Mouse (Mus musculus): ENCODE results near the gene Prkag2.

Prkag2 gene

DNA sequence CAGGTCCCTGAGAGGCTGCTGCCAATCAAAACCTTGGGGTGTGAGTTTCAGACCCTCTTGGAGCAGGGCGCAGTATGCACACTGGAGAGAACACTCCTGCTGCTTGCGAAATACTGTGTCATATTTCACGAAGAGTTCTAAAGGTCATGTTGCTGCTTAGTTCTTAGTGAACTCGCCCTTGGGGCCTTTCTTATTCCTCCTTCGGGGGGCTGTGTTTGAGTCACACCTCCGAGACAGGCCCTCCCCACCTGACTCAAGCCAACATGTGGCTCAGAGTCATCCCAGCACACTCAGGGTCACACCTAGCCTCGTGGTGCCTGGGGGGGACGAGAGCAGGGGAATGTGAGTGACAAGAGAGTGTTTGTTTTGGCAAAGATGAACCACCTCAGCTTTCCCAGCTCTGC, 99.0 kb downstream of the Prkag2 start:
- DNase-seq (ENCODE audit: low read depth, low spot score) = peak; percentile 46

GRCm38 (mm10) chr5:24999351-24999750, 101.1 kb downstream of the Prkag2 start:
- DNase-seq (ENCODE audit: low read depth, low spot score) = no peak

DNA sequence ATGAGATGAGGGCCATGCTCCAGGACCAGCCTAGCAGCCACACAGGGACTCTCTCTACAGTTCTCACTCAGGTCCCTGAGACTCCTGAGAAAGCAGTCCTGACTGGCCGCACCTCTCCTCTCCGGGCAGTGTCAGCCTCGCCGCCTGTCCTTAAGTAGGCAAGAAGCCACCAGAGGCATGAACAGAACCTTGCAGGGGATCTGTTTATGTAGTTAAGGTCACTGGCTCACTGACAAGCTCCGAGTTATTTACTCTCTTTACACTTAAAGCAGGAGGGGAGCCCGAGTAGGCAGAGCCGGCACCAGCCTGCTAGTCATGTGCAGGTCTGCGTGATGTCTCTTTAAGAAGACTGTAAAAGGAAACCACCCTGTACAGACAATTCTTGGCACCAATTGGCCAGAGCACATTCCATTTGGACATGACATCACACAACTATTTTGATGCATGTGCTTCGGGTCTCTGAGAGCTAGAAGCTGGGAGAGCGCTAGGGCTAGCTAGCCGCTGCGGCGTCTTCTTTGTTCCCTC, 104.8 kb downstream of the Prkag2 start:
- DNase-seq (ENCODE audit: low read depth, low spot score) = peak; percentile 66

- DNase-seq (ENCODE audit: low read depth, low spot score) = no peak
These were observed 107.3 kb downstream of the Prkag2 start for GRCm38 (mm10) chr5:24993190-24993589.

DNA sequence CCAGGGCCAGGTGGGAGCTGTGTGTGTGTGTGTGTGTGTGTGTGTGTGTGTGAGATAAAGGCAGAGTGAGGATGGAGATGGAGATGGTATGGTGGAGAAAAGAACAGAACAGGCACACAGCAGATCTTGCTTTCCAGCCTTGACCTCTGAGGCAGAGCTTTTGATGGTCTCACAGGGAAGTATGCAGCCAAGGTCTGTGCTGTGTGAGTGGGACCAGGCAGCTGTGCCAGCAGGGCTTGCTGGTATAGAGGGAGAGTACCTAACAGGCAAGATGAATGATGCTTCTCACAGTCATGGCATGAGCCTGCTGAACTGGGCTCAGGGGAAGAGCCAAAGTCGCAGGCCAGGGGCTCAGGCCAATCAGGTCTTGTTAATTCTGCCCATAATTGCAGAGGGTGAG, 108.9 kb downstream of the Prkag2 start:
- DNase-seq (ENCODE audit: low read depth, low spot score) = no peak

GRCm38 (mm10) chr5:24990460-24990859, 110.0 kb downstream of the Prkag2 start:
- no peak for DNase-seq (ENCODE audit: low read depth, low spot score)

DNA sequence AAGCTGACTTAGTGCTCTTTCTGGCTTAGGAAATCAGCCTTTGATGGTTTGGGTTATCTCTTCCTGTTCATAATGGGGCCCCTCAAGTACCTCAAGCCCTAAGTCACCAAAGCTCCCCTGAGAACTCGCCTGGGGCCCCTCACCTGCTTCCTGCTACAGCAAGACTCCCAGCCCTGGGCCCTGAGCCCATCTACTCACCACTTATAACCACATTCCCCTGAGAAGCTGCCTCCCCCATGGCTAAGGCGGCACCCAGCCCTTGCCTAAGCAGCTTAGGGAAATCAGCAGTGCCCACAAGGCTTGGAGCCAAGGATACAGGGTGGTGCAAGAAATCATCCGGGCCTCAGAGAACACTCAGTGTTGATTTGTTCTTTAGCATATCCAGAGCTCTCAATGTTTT, 110.8 kb downstream of the Prkag2 start:
- DNase-seq (ENCODE audit: low read depth, low spot score) = no peak

- DNase-seq (ENCODE audit: low read depth, low spot score) = no peak
These were observed 113.5 kb downstream of the Prkag2 start for GRCm38 (mm10) chr5:24986956-24987355.

DNA sequence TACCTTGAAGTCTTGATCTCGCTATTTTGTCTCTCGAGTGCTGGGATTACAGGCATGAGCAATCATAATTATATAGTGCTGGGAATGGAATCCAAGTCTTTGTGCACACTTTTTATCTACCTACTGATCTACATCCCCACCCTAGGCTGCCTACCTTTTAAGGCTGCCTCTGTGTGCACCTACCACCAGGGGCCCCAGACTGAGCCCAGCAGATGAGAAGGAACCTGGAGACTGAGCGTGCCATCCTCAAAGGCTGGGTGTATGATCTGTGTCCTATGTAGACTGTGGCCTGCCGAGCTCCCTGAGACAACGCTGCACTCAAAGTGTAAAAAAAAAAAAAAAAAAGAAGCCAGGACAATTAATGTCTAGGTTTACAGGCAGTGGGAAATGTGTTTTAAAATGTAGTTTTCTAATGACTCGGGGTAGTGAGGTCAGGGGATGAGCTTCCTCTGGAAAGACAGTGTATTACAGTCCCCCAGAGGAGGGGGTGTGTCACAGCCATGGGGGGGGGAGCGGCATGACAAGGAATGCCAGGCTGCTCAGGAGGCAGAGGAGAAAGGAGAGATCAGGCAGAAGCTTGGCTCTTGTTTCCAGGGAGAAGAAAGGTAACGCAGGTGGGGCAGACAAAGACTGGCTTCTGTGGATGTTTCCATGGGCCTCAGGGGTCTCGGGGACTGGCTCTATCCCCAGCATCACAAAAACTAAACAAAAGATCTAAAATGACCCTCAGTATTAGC, 114.1 kb downstream of the Prkag2 start:
- no peak for DNase-seq (ENCODE audit: low read depth, low spot score)

- DNase-seq (ENCODE audit: low read depth, low spot score) = no peak
These were observed 114.8 kb downstream of the Prkag2 start for GRCm38 (mm10) chr5:24985434-24986176.

DNA sequence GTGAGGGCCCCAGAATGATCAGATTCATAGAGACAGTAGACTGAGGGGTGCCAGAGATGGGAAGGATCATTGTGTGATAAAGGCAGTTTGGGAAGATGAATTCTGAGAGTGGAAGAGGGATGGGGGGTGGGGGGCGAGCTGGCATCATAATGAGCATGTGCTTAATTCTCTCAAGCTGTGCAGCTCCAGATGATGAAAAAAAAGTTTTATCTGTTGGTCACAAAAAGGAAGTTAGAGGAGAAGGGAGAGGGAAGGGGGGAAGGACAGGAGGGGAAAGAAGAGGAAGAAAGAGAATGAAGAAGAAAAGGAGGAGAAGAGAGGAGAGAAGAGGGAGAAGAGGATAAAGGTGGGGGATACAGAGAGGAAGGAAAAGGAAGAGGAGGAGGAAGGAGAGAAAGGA, 116.3 kb downstream of the Prkag2 start:
- no peak for DNase-seq (ENCODE audit: low read depth, low spot score)

GRCm38 (mm10) chr5:24983539-24983938, 116.9 kb downstream of the Prkag2 start:
- DNase-seq (ENCODE audit: low read depth, low spot score) = no peak

- no peak for DNase-seq (ENCODE audit: low read depth, low spot score)
These were observed 118.2 kb downstream of the Prkag2 start for GRCm38 (mm10) chr5:24982258-24982657.

GRCm38 (mm10) chr5:24981765-24982164, 118.7 kb downstream of the Prkag2 start:
- peak; percentile 23 for DNase-seq (ENCODE audit: low read depth, low spot score)

GRCm38 (mm10) chr5:24979968-24980345, 120.5 kb downstream of the Prkag2 start:
- no peak for DNase-seq (ENCODE audit: low read depth, low spot score)

- DNase-seq (ENCODE audit: low read depth, low spot score) = no peak
These were observed 121.0 kb downstream of the Prkag2 start for GRCm38 (mm10) chr5:24979312-24979967.

DNA sequence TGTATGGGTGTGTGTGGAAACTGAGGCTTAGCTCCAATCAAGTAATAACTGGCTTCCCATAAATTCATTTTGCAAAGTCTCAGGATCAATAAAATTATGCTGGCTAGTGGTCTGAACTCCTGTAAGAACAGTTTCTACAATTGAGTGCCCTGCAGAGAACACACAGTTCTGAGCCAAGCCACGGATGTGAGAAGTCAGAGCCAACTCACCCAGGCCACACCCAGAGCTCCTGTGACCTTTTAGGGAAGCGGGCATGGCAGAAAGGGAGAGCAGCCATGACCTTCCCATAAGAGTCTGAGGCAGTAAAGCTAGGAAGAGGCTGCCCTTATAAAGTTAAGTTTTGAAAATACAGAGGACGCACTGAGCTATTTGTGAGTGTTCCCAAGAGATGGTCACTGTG, 123.5 kb downstream of the Prkag2 start:
- DNase-seq (ENCODE audit: low read depth, low spot score) = no peak

GRCm38 (mm10) chr5:24976236-24976635, 124.2 kb downstream of the Prkag2 start:
- DNase-seq (ENCODE audit: low read depth, low spot score) = peak; percentile 35

- no peak for DNase-seq (ENCODE audit: low read depth, low spot score)
These were observed 125.3 kb downstream of the Prkag2 start for GRCm38 (mm10) chr5:24975100-24975499.

- no peak for DNase-seq (ENCODE audit: low read depth, low spot score)
These were observed 126.7 kb downstream of the Prkag2 start for GRCm38 (mm10) chr5:24973672-24974225.

DNA sequence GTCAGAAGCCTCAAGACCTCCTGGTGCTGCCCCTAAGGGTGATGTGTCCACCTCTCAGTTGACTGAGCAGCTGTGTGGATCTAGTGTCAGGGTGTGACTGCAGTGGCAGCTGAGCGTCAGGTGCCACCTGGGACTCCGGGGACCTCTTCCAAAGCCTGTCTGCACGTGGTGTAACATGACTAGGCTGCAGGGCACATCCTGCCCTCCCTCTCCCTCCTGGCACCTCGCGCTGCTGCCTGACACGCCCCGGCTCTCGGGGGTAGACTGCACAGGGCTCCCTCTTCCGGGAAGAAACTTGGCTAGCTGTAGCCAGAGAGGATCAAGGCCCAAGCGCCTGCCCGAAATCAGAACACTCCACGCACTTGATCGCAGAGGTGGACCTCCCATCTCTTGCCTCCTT, 127.2 kb downstream of the Prkag2 start:
- peak; percentile 94 for DNase-seq (ENCODE audit: low read depth, low spot score)

Data from skeletal muscle tissue, adult 2 months (tissue).